Mouse (Mus musculus) embryonic facial prominence, embryonic 14.5 days (tissue): ENCODE data around the gene Glt8d2. TPM values are rescaled to one million over a fixed set of nuclear protein-coding genes. Genes with fewer than 3 reads are reported as not detected.

Source experiments
- ATAC-seq: fragments of 200-750 bp; cut with Nextera tagmentation; 2 replicates; pipeline ENCODE4 v1.8.0; 2017; ENCODE audit warnings: low read depth, moderate number of reproducible peaks, moderate TSS enrichment
- DNase-seq: peaks from one replicate; pipeline ENCODE4 v3.0.0-alpha.2; 2015; ENCODE audit warnings: low spot score
- H3K27ac ChIP-seq: fragments of 300-500 bp; sonication (generic); replicated peaks from 2 replicates; pipeline ENCODE4 v1.5.1; 2014; ENCODE audit warnings: low read depth, mild to moderate bottlenecking, low read length, moderate library complexity
- H3K27me3 ChIP-seq: fragments of 300-500 bp; sonication (generic); replicated peaks from 2 replicates; pipeline ENCODE4 v1.6.1; 2014; ENCODE audit warnings: low read length; ENCODE audit not compliant: control insufficient read depth, insufficient read depth
- H3K36me3 ChIP-seq: fragments of 300-500 bp; sonication (generic); 2 replicates; pipeline ENCODE4 v1.6.1; 2014; ENCODE audit warnings: low read length, mixed read lengths; ENCODE audit not compliant: control insufficient read depth, insufficient read depth
- H3K4me1 ChIP-seq: fragments of 300-500 bp; sonication (generic); 2 replicates; pipeline ENCODE4 v1.6.1; 2014; ENCODE audit warnings: antibody characterized with exemption, low read length; ENCODE audit not compliant: control insufficient read depth, insufficient read depth
- H3K4me2 ChIP-seq: fragments of 300-500 bp; sonication (generic); 2 replicates; pipeline ENCODE4 v1.6.1; 2014; ENCODE audit warnings: low read depth, mild to moderate bottlenecking, low read length, moderate library complexity, mixed read lengths
- H3K4me3 ChIP-seq: fragments of 300-500 bp; sonication (generic); 2 replicates; pipeline ENCODE4 v1.5.1; 2014; ENCODE audit warnings: low read depth, mild to moderate bottlenecking, low read length
- H3K9ac ChIP-seq: fragments of 300-500 bp; sonication (generic); 2 replicates; pipeline ENCODE4 v1.6.1; 2014; ENCODE audit warnings: low read depth, mild to moderate bottlenecking, low read length, moderate library complexity, mixed read lengths
- H3K9me3 ChIP-seq: fragments of 300-500 bp; sonication (generic); 2 replicates; pipeline ENCODE4 v1.6.1; 2016; ENCODE audit warnings: low read length; ENCODE audit not compliant: control insufficient read depth
- WGBS: fragments of 180-500 bp; shearing (Covaris S2); extraction: QIAGEN DNeasy Blood & Tissue Kit; methylation state at CpG from one replicate; pipeline ENCODE4 v1.1.7; 2014; 5-methylcytosine and 5-hydroxymethylcytosine counted together
- polyA plus RNA-seq: library from polyadenylated mRNA; unstranded; fragments of >200 nt; fragmentation: Nextera tagmentation; extraction: Ambion mirVana; gene quantifications from 2 replicates; pipeline ENCODE4 v1.2.1, GENCODE M21; 2014

The Glt8d2 gene
- polyA plus RNA-seq, 1 experiment from 2014 or later = 25.6 TPM

- Histone ChIP-seq H3K4me2 (no peak overlapping the region), H3K4me1 (no peaks in the 10 kb centered on the region), H3K4me3 (no peak overlapping the region), H3K27ac (no peak overlapping the region), H3K36me3 (no peaks in the 10 kb centered on the region), H3K9ac (no peak overlapping the region), H3K9me3 (no peaks in the 10 kb centered on the region), H3K27me3 (no peaks in the 10 kb centered on the region)
- ATAC-seq = no peak
- no peak for DNase-seq
- 86% methylated on average over 7 of the region's 7 CpGs for WGBS
These were observed 8.8 kb downstream of the Glt8d2 start for GRCm38 (mm10) chr10:82681639-82682038.

- Histone ChIP-seq H3K36me3 (no peaks in the 10 kb centered on the region), H3K4me2 (no peak overlapping the region), H3K4me3 (no peak overlapping the region), H3K4me1 (no peaks in the 10 kb centered on the region), H3K9ac (no peak overlapping the region), H3K27me3 (no peaks in the 10 kb centered on the region), H3K9me3 (no peaks in the 10 kb centered on the region), H3K27ac (no peak overlapping the region)
- 67% methylated on average over 5 of the region's 5 CpGs for WGBS
- DNase-seq (no peak), ATAC-seq (no peak)
These were observed 9.7 kb downstream of the Glt8d2 start for GRCm38 (mm10) chr10:82680769-82681168.

- H3K4me3 ChIP-seq = no peak overlapping the region
- no peaks in the 10 kb centered on the region for H3K36me3 ChIP-seq
- DNase-seq = no peak
- H3K27me3 ChIP-seq = no peaks in the 10 kb centered on the region
- no peak overlapping the region for H3K4me2 ChIP-seq
- no peak overlapping the region for H3K9ac ChIP-seq
- no peaks in the 10 kb centered on the region for H3K4me1 ChIP-seq
- no peaks in the 10 kb centered on the region for H3K9me3 ChIP-seq
- H3K27ac ChIP-seq = no peak overlapping the region
- ATAC-seq = no peak
- WGBS = 82% methylated on average over 6 of the region's 6 CpGs
These were observed 13.5 kb downstream of the Glt8d2 start for GRCm38 (mm10) chr10:82676949-82677348.

- 74% methylated on average over 6 of the region's 6 CpGs for WGBS
- H3K4me3 ChIP-seq = no peak overlapping the region
- H3K4me2 ChIP-seq = no peak overlapping the region
- no peak overlapping the region for H3K27ac ChIP-seq
- H3K27me3 ChIP-seq = no peaks in the 10 kb centered on the region
- no peaks in the 10 kb centered on the region for H3K4me1 ChIP-seq
- DNase-seq (no peak), ATAC-seq (no peak)
- H3K36me3 ChIP-seq = peaks cover 5% of the 10 kb centered on the region; the same call in 1 of the 2 replicates
- H3K9me3 ChIP-seq = no peaks in the 10 kb centered on the region
- H3K9ac ChIP-seq = no peak overlapping the region
These were observed 20.2 kb downstream of the Glt8d2 start for GRCm38 (mm10) chr10:82670205-82670604.

GRCm38 (mm10) chr10:82666436-82667234 is 23.8 kb downstream of the Glt8d2 start:
- peak overlapping the region; percentile 37 for H3K4me2 ChIP-seq
- no peaks in the 10 kb centered on the region for H3K27me3 ChIP-seq
- 18% methylated on average over 22 of the region's 22 CpGs for WGBS
- no peak overlapping the region; the same call in 1 of the 2 replicates for H3K4me3 ChIP-seq
- H3K4me1 ChIP-seq = no peaks in the 10 kb centered on the region
- DNase-seq = peak; percentile 94
- H3K36me3 ChIP-seq = peaks cover 5% of the 10 kb centered on the region; the same call in 1 of the 2 replicates
- peak; percentile 96 for ATAC-seq
- H3K27ac ChIP-seq = no peak overlapping the region
- no peaks in the 10 kb centered on the region for H3K9me3 ChIP-seq
- H3K9ac ChIP-seq = no peak overlapping the region

- H3K36me3 ChIP-seq = peaks cover 5% of the 10 kb centered on the region; the same call in 1 of the 2 replicates
- ATAC-seq = no peak
- H3K4me3 ChIP-seq = no peak overlapping the region
- DNase-seq = no peak
- no peaks in the 10 kb centered on the region for H3K4me1 ChIP-seq
- H3K27me3 ChIP-seq = no peaks in the 10 kb centered on the region
- H3K9me3 ChIP-seq = no peaks in the 10 kb centered on the region
- no peak overlapping the region for H3K27ac ChIP-seq
- no peak overlapping the region for H3K4me2 ChIP-seq
- WGBS = 64% methylated on average over 3 of the region's 3 CpGs
- no peak overlapping the region for H3K9ac ChIP-seq
These were observed 24.5 kb downstream of the Glt8d2 start for GRCm38 (mm10) chr10:82665951-82666350.

- Histone ChIP-seq H3K9me3 (no peaks in the 10 kb centered on the region), H3K27me3 (no peaks in the 10 kb centered on the region), H3K4me1 (no peaks in the 10 kb centered on the region), H3K27ac (no peak overlapping the region), H3K36me3 (no peaks in the 10 kb centered on the region), H3K4me2 (no peak overlapping the region), H3K9ac (no peak overlapping the region), H3K4me3 (no peak overlapping the region)
- ATAC-seq (no peak), DNase-seq (no peak)
- WGBS = 86% methylated on average over 2 of the region's 2 CpGs
These were observed 27.2 kb downstream of the Glt8d2 start for GRCm38 (mm10) chr10:82663289-82663688.

- H3K27ac ChIP-seq = no peak overlapping the region
- 79% methylated on average over 14 of the region's 14 CpGs for WGBS
These were observed 28.0 kb downstream of the Glt8d2 start for GRCm38 (mm10) chr10:82662267-82662990.

More at GRCm38 (mm10) chr10:82662267-82662990, 28.0 kb downstream of the Glt8d2 start:
- ATAC-seq (no peak), DNase-seq (no peak)
- Histone ChIP-seq H3K27me3 (no peaks in the 10 kb centered on the region), H3K4me2 (no peak overlapping the region), H3K36me3 (no peaks in the 10 kb centered on the region), H3K4me1 (no peaks in the 10 kb centered on the region), H3K4me3 (no peak overlapping the region), H3K9ac (no peak overlapping the region), H3K9me3 (no peaks in the 10 kb centered on the region)
